Mouse (Mus musculus) B cell, adult 62 days (primary cell): ENCODE data around the gene Sqstm1. TPM values are rescaled to one million over a fixed set of nuclear protein-coding genes. Genes with fewer than 3 reads are reported as not detected.

Source experiments
- total RNA-seq: library from RNA; stranded (reverse); gene quantifications from 4 replicates; pipeline ENCODE4 v1.2.4, GENCODE M21; 2023

The Sqstm1 gene
- total RNA-seq: 562 to 613 TPM (median 580 TPM) in 4 replicates

GRCm38 (mm10) chr11:50210505-50211151 is at the start of gene Sqstm1, which contains the start of gene Mgat4b:
Gene Sqstm1 (minus strand): TSS chr11:50210827.
Gene Mgat4b (plus strand): TSS chr11:50210890.

DNA sequence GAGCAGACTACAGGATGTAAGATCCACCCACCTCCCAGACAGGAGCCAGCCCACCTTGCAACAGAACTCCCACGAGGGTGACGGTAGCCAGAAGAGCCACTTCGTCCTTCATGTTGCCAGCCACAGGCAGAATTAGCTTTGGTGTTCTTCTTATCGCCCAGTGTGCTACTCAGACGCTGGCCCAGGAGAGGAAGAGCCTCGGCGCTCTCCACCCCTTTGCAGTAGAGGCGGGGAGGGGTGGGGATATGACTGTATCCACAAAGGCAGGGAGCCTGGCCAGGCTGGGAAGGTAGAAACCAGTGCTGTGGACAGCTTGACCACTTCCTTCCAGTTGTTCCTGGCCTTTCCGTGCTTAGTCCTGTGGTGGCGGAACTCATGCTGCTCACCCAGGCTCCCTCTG is 27.7 kb upstream of the Sqstm1 start, which contains the start of gene Ltc4s:
TSS of gene Ltc4s (minus strand) at position 293 of the 400 bp plus-strand sequence.

GRCm38 (mm10) chr11:50174111-50174729 is 36.4 kb downstream of the Sqstm1 start, which contains the start of gene Mrnip:
Gene Mrnip (plus strand): TSS chr11:50174444.

Other genes starting within 250 kb of the Sqstm1 start
- 84.9 to 102 TPM (median 90.1 TPM) in 4 replicates for gene Rnf130, start 185.5 kb downstream of the Sqstm1 start, total RNA-seq
- 51.4 to 62.3 TPM (median 56.0 TPM) in 4 replicates for gene Tbc1d9b, start 79.4 kb downstream of the Sqstm1 start, total RNA-seq
- 2.5 to 7.0 TPM (median 3.7 TPM) in 4 replicates for gene Mrnip, start 36.4 kb downstream of the Sqstm1 start, total RNA-seq
- 7.3 to 11.0 TPM (median 8.7 TPM) in 4 replicates for gene Mgat4b, start 63 bp upstream of the Sqstm1 start, total RNA-seq
- gene Ltc4s, start 27.8 kb upstream of the Sqstm1 start, total RNA-seq: 1.2 to 2.2 TPM (median 2.1 TPM) in 3 of 4 replicates, not detected in the other
- 46.5 to 49.4 TPM (median 47.4 TPM) in 4 replicates for gene Maml1, start 81.5 kb upstream of the Sqstm1 start, total RNA-seq
- gene Canx, start 114.8 kb upstream of the Sqstm1 start, total RNA-seq: 190 to 208 TPM (median 202 TPM) in 4 replicates
- not detected in 4 replicates for gene Cby3, start 143.6 kb upstream of the Sqstm1 start, total RNA-seq
- 1,055 to 1,162 TPM (median 1,118 TPM) in 4 replicates for gene Hnrnph1, start 166.2 kb upstream of the Sqstm1 start, total RNA-seq
- 51.7 to 61.1 TPM (median 54.7 TPM) in 4 replicates for gene Rufy1, start 220.3 kb upstream of the Sqstm1 start, total RNA-seq